Mouse (Mus musculus) stomach, postnatal 0 days (tissue): ENCODE data around the gene Sav1.

ENCODE experiments used
- CTCF ChIP-seq: IDR thresholded peaks from 2 replicates; pipeline ENCODE4 v1.5.1; 2016; ENCODE audit warnings: antibody characterized with exemption, low read depth, mild to moderate bottlenecking, moderate library complexity
- EP300 ChIP-seq: optimal IDR thresholded peaks from 2 replicates; pipeline ENCODE3; 2016; ENCODE audit warnings: antibody characterized with exemption

DNA sequence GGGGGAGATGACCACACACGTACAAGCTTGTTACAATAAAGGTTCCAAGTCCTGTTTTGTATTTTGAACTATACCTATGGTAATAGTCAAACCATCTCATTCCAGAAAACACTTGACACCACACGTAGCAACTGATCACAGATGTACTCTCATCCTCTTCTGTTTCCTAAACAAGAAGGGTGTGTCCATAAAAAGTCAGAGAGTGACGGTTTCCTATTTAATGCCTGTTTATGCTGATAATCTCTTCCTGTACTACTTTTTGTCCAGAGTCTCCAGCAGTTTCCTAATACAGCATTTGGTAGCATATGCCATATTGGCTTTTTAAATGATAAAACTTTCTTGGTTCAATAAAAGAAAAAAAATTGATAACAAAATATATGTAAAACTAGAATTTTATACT is 21.2 kb downstream of the Sav1 start:
- TF ChIP-seq CTCF (no peak), EP300 (no peak)
